Mouse (Mus musculus): ENCODE data around the gene Mroh2a. TPM values are rescaled to one million over a fixed set of nuclear protein-coding genes. Genes with fewer than 3 reads are reported as not detected.

The Mroh2a gene
- polyA plus RNA-seq, 1 experiment, result 0.29 TPM

DNA sequence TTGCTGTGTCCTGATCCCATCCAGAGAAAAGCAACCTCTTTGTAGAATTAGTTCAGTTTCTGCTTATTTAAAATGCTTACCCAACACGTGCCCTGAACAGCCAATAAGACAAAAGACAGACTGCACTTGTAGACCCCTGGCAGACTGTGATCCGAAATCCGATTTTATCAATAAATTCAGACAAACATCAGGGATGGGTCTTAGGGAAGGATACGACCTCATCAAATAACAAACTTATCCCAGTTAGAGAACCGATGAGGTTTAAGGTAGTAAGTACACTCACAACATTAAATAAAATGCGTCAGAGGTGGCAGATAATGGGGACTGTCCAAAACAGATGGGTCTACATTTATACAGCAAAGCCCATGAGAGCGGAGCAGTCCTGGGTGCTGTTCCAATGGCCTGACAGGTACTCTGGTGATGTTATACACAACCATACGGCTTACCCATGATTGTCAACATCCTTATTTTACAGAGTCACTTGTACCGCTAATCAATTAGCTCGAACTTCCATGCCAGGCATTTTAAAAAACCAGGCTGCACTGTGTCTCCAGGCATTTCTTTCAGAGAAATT lies 49.8 kb downstream of the Mroh2a start:
- DNase-seq (ENCODE audit: low spot score), result no peak

DNA sequence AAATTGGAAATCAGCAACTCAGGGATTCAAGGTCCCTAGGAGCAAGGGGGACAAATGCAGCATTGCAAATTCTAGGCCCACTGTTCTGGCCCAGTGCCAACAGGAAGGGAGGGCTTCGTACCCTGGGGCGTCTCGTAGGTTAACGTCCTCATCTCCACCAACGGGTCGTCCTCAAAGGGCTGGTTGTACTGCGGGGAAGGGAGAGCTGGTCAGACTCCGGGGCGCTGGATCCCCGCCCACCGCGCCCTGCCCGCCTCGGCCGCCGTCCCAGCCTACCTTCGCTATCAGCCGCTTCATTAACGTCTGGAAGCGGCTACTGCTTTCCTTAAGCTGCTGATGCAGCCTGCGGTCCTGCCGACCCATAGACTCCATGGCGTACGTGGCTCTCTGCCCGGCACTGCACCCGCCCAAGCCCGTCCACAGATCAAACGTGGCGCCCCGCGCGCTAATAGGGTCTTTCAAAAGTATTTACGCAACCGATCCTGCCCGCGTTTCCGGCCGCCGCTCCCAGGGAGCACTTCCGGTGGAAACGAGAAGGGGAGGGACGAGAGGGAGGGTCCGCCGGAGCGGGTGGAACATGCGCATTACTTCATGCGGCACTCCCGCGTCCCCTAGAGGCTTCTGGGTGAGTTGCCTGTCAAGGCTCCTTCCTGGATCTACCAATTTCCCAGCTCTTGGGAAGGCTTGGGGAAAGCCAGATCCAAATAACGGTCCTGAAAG lies 50.5 kb downstream of the Mroh2a start, which contains the start of the genes Hjurp and Trpm8:
Gene Hjurp (minus strand): TSS at position 536 of the 720 bp plus-strand sequence.
Gene Trpm8 (plus strand): TSS at position 564 of the 720 bp plus-strand sequence.
- DNase-seq (ENCODE audit: low spot score), result peak; percentile 100

DNA sequence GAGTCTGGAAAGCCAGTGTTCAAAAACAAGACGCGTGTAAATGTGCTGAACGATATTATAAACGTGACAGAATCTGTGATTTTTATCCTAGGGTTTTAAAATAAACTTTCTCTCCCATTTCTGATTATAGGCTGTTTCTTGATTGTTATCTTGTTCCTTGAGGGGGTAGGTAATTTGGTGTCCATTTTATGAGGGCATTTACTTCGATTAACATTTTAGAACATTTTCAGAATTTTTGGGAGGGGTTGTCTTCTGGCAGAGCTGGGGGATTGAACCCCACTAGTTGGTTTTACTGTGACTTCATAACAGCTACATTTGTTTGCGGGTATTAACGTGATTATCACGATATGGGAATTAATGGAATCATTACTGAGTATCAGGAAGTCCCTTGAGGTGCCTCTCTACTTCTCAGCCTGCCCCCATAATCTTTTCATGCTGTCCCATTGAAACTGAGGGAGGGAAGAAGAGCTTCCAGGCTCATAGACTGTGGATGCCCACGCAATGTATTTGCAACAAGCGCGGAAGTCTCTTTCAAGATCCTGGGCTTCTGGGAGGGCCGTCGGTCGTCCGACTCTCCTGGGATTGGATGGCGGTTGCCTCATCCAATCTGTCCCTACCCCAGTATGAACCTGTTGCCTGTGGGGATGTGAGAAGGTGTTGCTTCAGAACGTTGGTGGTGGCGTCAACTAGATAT lies 51.2 kb downstream of the Mroh2a start:
- no peak for DNase-seq (ENCODE audit: low spot score)

DNA sequence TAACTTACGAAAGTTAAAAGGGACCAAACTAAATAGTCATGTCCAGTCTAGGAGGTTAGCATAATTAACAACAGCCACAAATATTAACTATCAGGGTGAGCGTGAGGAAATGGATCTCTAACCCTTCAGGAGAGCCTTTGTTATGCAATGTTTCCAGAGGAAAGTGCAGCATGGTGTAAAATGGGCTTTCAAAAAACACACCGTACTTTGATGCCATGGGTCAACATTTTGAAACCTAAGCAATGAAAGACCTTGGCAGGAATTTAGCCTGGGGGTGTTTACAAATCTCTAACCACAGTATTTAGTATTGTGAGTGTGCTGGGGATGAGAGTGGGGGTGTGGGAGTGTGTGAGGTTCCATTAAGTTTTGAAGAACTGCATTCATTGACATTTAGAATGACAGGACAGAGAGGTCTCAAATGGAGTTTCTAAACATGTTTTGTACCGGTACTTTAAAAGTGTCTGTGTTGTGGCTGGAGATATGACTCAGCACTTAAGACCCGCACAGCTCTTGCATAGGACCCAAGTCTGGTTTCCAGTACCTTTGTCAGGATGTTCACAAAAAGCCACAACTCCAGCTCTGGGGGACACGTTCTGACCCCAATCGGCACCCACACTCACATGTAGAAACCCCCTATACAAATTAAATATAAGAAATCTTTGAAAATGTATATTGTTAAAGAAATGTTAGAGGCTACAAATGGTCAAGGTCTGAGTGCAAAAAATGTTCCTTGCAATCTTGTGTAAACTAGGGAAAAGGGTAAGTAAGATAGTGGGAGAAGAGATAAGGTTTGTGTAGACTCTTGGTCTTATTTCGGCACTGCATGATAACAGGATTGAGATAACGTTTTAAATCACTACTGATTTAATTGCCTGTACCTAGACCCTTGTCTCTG lies 52.6 kb downstream of the Mroh2a start:
- no peak for DNase-seq (ENCODE audit: low spot score)

DNA sequence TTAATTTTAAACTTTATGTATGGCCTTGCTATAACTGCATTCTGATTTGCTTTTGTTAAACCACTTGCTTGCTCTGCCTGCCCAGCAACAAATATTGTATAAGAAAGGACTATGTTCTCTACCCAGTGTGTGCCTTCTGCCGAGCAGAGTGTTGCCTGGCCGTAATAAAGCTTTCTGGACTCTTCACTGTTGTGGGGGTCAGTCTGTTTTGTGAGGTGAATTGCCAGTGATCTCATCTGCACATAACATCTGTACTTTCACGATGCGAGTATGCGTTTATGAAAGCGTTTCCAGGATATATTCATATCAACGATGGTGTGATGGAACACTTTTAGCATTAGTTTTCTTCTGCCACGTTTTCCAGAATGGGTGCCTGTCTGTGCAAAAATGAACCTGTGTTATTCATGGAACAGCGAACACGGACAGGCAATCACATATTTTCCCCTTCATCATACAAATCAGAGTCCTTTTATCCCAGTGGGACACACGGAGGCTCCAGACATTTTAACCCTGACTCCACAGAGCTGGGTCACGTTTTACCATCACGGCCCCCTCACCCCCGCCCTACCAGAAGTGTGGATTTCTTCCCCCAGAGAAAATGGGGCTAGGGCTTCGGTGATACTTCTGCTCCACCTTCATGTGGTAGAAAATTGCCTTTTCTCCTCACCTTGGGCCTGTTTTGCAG lies 53.4 kb downstream of the Mroh2a start:
- no peak for DNase-seq (ENCODE audit: low spot score)

DNA sequence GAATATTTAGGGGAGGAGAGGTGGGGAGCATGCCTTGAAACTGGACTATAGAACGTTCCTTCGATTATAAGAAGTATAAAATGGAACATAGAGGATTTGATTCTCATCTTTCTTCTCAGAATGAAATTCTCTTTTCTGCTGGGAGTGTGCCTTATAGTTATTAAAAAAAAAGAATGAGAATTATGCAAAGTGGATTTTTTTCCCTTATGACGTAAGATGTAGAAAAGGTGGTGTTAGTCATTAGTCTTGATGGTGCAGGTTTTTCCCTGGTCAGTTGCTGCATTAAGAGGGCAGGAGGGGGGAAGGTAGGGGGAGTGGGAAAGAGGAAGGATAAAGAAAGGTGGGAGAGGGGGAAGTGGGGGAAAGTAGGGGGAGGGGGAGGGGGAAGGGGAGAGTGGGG lies 55.5 kb downstream of the Mroh2a start:
- DNase-seq (ENCODE audit: low spot score), result no peak

DNA sequence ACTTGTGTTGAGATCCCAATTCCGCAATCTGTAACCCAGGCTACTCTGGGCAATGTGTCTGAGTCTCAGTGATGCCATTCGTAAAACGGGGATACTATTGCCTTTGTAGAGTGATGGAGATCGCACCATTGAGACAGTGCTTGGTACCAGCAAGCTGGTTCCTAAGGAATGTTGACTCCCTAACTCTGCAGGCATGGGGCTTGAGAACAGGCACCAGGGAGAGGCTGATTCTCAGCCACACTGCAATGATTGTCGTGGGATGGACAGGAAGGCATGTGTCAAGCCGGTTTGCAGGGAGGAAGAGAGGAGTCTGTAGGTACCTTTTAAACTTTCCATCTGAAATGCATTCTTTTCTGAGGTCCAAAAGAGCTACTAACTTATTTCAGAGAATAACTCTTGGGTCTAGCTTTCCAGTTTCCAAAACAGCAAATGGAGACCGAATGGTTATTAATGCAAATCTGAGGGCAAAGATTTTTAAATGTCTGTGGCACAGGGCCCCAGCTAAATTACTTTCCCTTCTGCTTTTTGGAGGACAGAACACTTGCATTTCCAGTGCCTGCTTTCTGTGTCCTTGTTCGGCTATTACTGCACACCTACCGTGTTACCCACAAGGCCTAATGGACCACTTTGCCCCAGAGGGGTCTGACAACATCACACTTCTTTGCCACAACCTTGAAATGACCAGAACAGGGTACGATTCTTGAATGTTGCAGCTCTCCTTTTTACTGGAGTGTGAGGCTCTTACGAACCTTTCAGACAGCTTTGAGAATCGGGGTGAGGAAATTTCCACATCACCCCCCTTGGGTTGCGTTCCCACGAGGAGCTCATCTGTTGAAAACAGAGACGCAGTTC lies 56.8 kb downstream of the Mroh2a start:
- no peak for DNase-seq (ENCODE audit: low spot score)

DNA sequence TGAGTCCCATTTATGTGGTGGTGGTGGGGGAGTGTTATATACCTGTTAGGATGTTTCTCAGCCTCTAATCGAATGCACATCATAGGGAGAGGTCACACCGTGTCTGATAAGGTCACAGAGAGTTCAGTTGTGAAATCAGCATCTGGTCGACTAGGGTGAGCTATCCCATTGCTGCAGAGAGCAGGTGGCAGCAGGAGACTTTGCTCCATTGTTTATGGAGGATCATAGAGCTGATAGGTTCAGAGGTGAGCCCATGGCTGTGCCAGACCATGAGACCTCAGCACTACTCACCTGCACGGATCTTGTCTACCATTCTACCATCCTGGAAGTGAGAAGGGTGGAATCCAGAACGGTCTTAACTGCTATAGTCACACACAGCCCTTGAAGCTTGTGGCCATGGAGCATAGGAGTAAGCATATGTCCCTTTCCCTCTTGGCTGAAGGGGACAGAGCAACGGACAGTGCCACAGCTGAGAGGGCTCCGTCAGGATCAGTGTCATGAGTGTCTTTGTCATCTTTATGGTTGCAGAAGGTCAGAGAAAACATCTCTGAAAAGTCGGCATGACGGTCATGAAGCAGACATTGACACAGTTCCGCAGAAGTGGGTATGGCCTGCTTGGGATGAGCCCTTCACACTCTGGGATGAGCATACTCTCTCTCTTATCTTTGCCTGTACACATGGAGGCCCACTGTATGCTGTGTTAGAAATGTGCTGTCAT lies 57.6 kb downstream of the Mroh2a start:
- DNase-seq (ENCODE audit: low spot score), result no peak

DNA sequence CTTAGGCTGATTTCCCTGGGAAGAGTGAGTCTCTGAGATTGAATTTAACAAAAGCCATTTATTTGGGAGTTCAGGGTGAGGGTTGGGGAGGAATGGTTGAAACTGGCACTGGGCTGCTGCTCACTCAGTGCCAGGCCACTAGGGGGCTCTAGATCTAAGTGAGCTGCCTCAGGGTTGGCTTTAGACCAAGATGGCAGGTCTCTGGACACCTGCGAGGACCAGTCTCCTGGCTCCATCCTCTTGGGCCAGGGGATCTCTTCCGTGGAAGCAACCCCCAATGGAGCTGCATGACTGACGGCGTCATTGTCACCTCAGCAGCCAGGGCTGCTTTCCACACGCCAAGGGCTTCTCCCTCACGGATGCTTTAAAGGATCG lies 58.1 kb downstream of the Mroh2a start:
- no peak for DNase-seq (ENCODE audit: low spot score)

DNA sequence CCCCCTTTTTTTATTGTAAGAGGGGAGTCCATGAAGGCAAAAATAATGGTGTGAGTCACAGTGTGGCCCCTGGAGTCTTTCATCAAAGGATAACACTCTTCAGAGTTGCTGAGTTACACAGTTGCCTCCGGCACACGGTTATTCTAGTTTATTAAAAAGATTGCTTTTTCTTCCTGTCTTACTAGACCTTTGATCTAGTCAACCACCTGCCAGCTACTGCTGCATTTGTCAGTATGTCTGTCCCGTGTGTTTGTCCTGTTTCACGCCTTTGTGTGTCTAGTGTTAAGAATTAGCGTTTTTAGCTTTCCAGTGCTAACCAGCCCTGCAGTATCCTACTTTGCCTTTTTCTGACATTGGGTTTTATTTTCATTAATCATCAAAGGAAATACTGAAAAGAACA lies 58.9 kb downstream of the Mroh2a start:
- DNase-seq (ENCODE audit: low spot score), result no peak

DNA sequence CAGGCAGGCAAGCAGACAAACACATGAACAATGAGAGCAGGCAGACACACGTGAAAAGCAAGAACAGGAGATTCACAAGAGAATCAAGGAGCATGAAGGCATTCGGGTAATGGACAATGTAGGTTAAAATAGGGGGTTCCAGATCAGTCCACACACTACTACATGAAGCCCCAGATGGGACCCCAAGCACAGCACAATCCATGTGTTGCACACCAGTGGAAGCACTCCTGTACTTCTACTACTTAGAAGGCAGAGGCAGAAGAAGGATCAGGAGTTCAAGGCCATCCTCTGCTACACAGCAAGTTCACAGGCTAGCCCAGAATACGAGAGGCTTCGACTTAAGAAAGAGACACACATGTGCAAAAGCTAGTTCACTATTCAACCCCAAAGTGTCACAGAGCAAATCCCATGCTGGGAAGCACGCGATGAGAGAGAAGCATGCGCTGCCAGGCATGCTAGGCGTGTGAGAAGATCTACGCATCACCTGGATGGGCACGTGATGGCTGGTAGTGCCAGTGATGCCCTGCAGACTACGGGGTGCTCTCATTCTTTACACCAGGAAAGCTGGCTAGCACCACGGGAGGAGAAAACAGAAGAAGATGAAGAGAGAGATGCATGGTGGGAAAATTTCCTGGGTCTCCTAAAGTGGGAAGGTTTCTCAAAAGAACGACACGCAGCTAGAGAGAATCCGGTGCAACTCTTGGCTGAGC lies 59.5 kb downstream of the Mroh2a start:
- DNase-seq (ENCODE audit: low spot score), result no peak

DNA sequence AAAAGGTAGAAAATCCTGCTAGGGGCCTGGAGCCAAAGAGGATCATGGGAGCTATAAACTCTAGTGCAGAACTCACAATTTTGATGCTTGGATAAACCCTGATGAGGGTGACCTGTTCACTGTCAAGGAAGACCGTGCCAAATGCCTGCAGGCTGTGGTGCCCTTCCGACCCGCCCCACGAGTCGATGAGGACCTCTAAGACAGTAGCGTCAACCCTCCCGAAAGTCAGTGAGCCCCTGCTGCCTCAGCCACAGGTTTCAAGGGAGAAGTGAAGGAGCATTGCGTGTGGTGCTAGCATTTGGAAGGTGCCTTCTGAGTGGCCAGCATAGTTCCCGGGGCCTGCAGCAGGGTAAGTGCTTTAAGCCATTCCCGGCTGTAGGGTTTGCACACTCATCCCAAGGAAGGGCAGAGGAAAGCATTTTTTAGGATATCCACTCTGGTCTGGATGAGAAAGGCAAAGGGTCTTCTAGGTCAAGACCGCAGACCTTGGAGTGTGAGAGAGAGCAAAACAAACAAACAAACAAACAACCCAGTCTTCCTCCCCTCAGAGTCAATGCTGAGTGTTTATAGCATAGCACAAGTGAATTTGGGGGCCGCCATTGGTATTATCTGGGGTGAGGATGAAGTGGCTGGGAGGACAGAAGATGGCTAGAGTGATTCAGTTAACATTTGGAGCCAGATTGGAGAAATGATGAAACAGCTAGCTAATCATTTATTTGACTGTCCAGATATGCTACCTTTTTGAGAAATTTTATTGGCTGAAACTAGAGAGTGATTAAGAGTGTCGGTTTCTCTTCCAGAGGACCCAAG lies 60.3 kb downstream of the Mroh2a start:
- no peak for DNase-seq (ENCODE audit: low spot score)

DNA sequence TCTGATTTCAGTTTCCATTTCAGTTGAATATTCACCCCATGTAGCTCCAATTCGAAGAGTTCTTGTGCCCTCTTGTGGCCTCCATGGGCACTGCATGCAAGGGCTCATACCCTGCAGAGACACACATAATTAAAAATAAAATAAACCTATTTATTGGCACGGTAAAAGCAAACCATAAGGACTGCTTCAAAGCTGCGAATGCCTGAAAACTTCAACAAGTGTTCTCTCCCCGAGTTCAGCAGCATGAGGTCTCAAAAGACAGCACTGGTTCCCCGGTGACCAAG lies 60.9 kb downstream of the Mroh2a start:
- DNase-seq (ENCODE audit: low spot score), result no peak

DNA sequence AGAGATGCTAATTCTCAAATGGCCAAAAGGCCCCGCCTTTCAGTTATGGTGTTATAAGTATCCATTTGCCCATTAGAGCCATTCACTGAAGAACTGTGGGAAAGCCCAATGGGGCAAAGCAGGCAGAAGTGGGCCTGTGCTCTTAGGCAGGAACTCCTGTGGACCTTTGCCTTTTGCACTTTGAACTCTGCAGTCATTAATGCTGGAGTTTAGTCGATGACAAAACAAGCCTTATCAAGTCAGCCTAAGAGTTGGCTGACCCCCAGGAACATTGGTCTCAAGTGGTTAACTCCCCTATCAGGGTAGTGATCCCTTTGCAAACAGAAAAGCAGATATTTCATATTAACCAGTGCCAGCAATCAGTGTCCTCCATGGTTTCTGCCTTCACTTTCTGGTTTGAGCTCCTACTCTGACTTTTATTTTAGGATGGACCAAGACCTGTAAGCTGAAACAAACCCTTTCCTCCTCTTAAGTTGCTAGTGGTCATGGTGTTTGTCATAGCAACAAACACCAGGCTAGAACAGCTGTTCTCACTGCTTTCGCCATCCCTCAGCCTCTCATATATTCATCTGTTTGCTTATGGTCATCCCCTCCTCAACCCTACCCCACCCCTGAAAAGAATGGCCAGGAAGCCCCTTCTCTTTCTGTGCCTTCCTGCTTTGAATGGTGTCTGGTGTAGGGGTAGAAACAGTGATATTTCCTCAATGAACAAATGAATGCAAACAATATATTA lies 61.4 kb downstream of the Mroh2a start:
- no peak for DNase-seq (ENCODE audit: low spot score)

DNA sequence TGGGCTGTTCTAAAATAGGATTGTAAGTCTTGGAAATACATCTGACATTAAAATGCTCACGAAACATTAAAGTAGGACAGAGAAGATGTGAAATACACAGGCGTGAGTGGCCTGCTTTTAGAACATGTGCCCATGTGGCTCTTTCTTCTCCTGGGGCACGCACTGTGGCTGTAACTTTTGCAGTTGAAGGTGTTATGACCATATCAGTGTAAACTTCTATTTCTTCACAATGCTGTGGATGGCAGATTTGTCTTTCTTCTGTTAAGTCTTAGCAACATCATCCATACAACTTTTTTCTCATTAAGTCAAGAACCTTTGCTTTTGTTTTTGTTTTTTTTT lies 62.0 kb downstream of the Mroh2a start:
- DNase-seq (ENCODE audit: low spot score), result no peak

DNA sequence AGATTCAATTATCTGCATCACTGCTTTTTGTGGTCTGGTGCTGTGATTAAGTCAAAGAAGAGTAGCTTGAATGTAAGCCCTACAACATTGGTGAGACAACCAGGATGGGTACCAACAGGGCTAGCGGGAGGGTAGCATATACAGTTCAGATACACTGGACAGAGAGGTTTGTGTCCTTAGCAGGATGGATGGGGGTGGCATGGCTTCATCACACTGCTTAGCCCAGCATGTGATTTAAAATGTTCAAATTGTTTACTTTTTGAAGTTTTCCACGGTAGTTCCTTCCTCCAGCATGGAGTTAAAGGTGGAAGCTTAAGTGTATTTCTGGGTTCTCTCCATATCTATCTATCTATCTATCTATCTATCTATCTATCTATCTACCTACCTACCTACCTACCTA lies 62.4 kb downstream of the Mroh2a start:
- no peak for DNase-seq (ENCODE audit: low spot score)

DNA sequence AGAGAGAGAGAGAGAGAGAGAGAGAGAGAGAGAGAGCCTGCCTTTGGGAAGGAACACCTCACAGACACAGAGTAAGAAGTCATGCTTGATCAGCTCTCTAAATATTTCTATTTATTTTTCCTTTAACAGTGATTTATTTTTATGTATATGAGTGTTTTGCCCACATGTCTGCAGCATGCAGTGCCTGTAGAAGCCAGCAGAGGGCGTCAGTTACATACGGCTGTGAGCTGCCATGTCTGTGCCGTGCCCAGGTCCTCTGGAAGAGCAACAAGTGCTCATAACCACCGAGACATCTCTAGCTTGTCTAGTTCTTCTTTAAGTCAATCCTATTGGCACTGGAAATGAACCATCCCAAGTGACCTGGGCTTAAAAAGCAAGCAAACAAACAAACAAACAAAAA lies 63.1 kb downstream of the Mroh2a start:
- no peak for DNase-seq (ENCODE audit: low spot score)

DNA sequence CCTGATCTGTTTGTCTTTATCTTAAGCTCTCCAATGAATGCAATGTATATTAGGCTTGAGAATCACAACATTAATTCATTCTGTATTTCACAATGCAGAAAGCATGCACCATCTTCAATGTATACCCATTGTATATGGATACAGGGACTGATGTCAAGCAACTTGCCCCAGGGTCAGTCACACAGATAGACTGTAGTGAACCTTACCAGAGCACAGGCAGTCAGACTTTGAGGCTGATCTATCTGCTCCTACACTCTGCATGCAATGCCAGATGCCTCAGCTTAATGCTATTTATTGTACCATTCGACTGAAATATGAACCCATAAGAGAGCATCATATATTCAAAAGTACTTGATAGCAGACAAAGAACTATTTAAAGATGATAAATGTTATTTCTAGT lies 63.7 kb downstream of the Mroh2a start:
- DNase-seq (ENCODE audit: low spot score), result no peak

Measured in urinary bladder, adult 2 months (tissue).